Mouse (Mus musculus) heart, adult 9 months (tissue): Measurements from ENCODE around the gene Cpa1.

ENCODE experiments used
- DNase-seq, 2 experiments: peaks; one replicate each; pipeline ENCODE4 v3.0.0; 2022; ENCODE audit warnings: low spot score in 2 of 2

Cpa1 gene

DNA sequence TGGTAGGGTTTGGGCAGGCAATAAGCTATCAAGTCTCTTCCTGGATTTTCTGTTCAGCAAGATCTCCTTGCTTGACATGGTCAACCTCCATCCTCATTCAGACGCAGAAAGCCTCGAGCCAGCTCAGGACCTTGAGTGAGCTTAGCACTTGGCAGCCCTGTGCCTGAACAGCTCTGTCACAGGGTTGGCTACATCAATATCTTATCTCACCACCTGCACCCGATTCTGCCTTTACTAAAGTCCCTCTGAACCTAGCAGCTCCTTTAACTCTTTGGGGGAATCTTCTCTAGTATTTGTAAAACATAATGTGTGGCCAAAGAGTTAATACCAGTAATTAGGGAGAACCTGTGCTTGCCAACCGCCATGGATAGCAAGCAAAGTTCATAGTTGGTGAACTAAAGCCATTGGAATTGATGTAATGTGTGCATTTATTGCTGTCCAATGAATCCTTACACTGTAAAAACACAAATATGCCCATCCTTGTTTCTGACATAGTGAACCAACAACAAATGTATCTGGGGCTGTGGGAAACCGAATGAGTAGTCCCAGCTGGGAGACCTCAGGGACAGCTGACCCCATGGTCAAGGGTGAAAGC, at the start of gene Cpa1:
Cpa1 (plus strand) TSS at position 545 of the 595 bp plus-strand sequence.
- DNase-seq, result no peak

DNA sequence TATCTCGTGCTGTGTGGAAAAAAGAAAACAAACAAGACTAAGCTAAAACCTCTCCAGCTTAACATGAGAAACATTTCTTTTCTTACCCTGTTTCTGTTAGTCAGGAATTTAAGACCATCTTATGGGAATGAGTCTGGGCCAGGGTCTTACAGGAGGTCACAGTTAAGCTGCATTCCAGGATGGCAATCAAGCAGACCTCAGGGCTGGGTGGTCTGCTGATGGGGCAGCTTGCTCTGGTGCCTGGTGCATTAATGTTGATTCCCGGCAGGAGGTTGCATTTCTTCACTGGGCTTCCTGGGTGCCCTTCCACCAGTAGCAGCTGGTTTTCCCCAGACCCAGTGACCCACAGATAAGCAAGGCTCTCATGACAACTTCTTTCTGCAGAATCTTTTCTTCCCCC, 49.2 kb upstream of the Cpa1 start:
- DNase-seq, result no peak

DNA sequence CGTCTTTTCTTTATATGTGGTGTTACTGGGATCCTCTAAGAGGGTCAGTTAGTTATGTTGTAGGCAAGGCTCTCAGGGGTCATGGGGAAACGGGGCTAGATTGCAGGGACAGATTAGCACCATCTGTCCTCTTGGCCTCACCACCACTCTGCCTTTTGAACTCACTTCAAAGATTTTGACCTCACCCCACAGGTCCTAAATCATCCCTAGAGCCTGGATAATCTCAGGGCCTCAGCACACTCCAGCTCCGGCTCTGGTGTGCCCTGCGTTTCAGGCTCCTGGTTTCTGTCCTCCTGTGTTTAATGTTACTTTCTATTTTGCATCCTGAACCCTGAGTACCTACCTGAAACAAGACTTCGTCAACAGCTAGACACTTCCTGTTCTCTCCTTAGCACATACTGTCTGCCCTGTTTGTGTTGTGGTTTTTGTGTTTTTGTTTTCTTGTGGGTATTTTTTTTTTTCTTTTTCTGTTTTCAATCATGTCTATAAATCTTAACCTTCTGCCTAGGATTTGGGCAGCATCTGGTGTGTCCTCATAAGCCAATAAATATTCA, 47.1 kb upstream of the Cpa1 start:
- DNase-seq, result no peak

DNA sequence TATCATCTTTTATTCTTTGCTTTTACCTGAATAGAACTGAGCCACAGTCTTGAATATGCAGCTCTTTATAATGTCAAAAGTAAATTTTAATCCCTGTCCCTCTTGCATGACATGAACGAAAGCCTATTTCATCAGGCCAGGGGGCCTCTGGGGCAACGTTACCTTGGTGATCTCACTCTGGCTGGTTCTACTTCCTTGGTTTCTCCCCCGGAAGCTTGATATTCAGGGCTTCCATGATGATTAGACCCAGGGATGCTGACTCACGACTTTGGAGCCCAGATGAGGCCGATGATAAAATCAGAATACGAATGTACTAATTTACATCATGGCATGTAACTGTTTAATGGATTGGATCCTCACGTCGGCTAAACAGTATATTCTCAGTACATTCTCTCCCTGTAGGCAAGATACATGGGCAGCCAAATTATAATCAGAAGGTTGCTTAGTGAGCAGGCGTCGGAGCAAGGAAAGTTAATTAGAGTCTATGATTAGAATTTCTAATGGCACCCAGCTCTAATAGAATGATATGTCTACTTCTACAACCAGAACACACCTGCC, 46.5 kb upstream of the Cpa1 start:
- no peak for DNase-seq

DNA sequence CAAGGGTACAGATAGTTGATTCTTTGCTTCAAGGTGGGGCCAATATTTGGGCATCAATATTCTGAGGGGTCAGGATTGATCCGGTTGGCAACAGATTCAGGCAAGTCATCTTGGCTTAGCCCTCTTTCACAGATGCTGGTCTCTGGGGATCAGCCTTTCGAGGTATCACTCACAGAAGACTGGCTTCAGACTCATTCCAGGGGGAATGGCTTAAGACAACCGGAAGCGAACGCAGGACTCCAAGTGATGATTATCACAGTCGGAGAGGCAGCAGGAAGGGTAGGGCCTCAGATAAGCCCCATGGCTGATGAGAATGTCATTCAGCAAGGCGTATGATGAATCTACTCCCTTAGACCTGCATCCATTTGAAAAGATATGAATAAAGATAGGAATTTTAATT, 44.7 kb upstream of the Cpa1 start:
- no peak for DNase-seq

DNA sequence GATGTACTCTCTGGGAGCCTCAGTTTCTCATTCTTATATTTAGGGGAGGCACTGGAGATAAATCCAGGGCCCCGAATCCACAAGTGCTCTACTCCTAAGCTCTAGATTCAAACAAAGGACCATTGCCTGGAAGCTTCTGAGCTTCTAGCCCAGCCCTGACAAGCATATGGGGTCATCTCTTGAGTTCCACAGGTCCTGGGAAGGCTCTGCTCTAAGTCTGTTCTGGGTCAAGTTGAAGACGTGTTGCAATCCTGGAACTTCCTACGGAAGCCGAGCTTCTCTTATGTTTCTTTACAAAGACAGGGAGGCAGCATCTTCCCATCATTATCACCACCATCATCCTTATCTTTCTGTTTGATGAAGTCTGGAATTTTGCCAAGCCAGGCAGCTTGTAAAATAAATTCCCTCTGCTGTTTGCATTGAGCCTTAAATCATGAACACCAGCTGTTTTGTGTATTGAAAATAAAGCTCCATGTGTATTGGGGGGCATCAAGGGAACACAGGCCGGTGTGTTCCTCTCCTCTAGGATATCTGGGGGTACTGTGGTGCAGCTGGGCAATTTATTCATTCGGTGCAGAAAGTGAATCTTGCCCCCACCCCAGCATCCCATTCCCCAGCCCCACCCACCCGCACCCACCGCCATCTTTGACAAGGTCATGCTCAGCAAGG, 42.7 kb upstream of the Cpa1 start:
- no peak for DNase-seq

DNA sequence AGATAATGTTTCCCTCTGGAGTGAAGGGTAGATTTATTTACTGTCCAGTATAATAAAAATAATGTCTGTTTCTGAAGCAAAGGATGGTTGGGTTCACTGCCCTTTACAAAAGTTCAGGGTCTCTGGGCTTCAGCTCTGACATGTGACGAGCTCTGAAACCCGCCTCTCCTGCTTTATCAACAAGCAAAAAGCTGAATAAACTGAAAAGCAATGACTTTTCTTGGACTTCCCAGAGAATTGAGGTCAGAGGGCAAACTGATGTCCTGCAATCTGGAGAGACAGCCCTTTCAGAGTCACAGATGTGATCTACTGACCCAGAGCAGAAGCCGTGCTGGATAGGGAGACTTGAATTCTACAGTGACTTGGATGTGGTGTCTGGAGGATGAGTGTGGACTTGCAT, 39.0 kb upstream of the Cpa1 start:
- no peak for DNase-seq

DNA sequence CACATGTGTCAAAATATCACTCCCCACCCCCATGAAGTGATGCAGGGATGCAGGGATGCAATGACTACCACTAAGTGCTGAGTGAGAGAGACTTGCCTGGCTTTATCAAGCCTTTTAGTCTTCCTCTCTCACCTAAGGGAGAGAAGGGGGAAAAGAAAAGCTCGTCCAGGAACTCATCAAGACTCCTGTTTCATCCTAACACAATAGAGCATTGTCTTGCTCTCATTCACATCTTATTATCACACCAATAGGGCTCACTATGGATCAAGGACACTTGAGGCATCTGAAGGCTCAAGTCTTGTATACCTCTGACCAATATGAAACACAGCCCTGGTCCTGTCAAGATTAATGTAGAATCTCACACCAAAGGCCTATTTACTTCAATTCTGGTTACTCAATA, 38.0 kb upstream of the Cpa1 start:
- no peak for DNase-seq

DNA sequence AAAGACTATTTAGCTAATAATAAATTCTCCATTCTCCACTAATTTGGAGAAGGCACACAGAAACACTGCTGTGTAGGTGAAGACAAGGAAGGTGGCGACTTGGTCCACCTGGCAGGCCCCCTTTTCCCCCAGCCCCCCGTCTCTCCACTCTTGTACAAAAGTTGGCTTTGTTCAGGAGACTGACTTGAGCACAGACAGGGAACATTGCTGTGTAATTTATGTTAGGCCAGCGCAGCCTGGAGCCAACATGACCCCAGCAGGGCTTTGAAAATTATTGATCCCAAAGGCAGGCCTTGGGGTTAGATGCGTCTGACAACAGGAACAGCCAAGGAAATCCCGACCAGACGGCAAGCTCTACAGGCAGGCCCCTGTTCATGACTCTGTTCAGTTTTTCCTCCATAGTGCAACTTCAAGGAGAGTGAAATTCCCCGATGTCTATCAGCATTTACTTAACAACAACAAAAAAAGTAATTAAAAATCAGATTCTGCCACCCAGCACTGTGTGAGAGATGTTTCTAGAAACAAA, 34.6 kb upstream of the Cpa1 start:
- DNase-seq, result no peak

DNA sequence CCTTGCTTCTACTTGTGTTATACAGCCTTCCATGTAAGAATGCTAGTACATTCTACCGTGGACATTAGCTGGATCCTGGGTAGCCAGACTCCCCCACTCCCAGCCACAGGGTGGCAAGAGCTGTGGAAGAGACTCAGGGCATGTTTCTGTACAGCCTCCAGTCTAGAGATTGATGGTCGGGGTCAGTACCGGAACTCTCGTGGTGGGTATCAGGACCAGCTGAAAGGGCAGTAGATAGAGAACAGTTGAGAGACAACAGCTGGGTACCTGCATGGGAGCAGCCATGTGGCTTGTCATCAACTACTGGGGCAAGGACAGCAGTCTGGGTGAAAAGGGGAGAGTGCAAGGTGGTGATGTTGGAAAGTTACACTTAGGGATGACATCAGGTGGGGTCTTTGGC, 33.9 kb upstream of the Cpa1 start:
- no peak for DNase-seq

DNA sequence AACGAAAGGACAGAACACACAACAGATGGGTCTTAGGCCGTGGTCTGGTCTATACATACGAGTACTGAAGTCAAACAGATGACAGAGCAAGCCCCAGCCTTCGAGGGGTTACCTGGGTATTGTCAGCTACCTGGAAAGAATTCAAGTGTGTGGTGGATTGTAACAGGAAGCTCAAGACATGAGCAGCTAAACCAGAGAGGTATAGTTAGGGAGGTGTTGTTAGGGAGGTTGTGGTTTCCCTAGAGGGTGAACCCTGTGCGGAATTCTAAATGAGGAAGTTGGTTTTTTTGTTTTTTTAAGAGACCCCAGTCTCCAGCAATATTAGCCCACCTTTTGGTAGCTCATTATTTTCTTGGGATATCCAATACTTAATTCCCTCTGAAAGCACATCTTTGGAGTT, 33.3 kb upstream of the Cpa1 start:
- no peak for DNase-seq

DNA sequence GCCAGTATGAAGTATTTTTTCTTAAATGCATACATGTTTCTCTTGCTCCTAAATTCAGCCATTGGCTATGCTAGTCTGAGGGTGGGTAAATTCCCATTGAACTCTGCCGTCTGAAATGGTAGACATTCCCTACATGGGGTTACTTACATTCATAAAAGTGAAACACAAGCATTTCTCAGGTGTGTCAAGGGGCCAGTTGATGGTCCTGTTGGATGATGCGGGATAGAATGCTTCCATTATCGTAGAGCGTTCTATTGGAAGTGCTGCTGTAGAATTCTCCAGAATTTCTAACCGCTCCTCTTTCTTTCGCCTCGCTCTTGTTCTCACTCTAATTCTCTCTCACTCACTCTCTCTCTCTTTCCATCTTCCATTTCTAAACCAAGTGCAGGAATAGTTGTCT, 28.3 kb upstream of the Cpa1 start, which contains the start of gene Cpa5:
Cpa5 (plus strand) TSS at position 301 of the 400 bp plus-strand sequence.
- no peak for DNase-seq

DNA sequence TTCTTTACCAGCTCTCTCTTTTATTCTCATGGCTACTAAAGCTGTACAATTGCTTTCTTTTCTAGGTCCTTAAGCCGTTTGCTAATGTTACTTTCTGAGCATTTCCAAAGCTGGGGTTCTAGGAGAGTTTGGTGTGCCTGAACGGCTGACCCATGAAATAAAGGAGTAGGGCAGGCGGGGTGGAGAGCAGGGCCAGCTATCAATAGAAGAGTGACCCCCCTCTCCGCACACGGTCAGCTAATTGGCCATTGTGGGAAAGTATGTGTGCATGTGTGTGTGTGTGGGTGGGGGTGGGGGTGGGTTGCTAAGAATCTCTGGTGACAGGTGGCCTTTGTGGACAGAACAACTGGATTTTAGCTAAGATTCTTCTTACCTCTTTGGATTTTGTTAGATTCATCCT, 27.8 kb upstream of the Cpa1 start:
- DNase-seq, result no peak

DNA sequence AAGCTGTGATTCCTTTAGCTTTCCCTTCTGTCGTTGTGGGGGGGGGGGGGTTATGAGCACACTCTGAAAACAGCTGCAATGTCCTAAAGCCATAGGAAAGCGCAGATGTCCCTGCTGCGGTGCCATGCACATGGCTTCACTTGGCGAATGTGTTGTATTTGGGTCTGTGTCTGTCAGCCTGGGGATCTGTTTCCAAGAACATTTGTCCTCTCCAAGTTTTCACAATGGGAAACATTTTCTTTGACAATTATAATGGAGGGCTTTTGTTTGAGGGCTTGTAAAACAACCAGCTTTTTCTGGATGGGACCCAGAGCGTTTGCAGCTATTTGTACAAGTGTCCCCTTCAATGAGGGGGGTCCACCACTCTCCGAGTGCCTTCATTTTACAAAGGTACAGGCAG, 24.8 kb upstream of the Cpa1 start:
- DNase-seq, result no peak

DNA sequence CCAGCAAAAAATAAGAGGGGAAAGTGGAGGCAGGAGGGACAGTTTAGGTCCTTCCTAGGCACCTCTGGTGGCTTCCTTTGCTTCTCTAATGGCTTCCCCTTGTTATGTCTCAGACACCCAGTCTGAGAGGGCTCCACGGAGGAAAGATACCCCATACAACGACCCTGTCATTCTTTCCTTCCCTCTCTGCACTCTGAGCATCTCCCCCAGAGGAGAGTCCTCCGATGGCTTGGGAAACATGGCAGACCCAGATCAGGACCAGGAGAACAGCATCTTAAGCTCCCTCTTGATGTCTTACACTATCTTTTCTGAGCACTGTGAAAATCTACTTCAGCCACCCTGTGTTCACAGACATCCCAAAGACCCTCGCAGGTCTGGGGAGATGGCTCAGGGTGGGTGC, 23.3 kb upstream of the Cpa1 start:
- DNase-seq, result no peak

DNA sequence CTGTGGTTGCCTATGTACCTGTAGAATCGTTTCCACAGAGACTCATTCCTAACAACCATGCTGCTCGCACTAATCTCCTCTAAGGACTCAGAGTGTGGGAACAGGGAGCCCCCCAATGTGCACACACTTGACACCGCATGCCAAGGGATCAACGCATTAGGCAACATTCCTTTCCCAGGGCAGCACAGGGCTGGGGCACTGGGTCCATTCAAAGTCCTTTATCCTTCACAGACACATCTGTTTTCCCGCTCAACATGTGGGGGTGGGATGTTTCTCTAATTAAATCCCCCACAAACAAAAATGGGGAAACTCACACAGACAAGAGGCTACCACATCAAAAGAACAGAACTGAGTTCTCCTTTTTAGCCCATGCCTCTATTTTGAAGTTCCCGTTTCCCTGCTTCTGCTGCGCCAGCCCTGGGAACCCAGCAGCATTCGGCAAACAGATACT, 22.5 kb upstream of the Cpa1 start:
- no peak for DNase-seq

DNA sequence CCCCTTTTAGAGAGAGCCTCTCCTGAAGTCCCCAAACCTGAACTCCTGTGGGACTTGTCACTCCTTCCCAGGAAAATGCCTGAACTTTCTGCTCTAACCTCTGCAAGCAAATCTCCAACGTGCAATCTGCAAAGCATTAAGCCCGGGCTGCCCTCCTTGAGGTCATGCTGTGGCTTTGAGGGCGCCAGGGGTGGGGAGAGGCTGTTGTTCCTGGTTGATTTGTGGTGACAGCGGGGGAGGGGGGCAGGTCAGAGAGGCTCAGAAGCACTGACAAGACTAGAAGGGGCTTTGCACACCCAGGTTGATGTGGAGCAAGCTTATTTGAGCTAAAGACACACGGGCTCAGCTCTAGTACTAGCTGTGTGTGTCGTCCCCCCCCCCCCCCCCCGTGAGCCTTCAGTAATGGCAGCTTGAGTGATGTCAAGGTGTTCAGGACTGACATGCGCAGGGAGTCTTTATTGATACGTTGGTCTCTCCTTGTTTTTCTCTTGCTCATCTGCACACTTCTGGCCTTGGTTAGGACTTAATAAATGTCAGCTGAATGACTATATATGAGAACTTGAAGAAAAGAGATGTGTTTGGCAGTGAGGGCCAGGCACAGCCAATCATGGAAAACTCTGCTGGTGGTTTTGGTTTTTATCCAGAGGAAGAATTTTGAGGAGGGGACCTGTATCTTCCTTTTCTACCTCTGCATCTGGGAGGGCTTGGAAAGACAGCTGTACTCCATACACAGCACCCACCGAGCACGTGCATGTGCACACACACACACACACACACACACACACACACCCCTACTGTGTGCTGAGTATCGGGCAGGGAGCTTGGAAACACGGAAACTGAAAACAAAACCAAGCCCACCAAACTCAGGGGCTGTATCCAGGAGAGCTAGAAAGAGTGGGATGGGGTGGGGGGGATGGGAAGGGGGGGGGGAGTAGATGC, 21.7 kb upstream of the Cpa1 start:
- no peak for DNase-seq

DNA sequence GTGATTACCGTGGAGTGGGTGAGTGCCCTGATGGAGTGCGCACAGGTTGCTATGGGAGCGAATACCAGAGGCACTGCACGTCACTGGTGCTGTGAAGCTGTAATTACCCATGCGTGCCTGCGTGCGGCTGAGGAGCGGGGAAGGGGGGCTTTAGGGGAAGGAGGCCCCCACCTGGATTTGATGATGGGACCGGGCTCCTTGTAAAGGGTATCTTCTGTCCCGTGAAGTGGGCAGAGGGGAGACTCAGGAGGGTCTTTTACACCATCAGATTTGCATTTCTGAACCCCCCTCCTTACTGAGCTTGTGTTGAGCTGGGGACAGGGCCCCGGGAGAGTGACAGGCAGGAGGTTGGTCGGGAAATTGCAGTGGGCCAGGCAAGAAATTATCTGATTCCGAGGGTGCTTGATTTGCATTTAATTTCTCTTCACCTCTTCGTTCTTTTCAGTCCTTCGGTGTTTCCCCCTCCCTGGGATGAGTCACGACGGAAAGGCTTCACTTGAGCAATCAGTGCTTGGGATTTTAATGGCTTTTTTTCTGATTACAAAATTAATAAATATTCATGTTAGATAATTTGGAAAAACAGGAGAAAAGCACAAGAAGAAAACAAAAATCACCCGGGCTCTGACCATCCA, 20.9 kb upstream of the Cpa1 start:
- DNase-seq, result no peak

DNA sequence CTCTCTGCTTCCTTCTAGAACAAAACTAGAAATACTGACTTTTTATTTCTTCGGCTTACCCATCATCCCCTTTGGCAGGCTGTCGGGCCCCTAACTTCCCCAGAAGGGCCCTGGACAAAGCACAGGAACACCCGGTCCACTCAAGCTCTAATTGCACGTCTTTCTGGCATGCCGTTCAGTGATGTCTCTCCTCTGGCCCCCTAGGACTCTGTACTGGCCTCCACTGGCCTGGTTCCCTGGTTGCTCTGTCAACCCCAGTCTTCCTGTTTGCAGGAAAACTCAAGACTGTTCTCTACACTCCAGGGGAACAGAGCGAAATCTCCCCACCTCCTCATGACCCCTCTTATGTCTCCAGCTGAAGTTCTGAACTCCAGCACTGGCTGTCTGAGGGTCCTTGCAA, 20.3 kb upstream of the Cpa1 start:
- no peak for DNase-seq

DNA sequence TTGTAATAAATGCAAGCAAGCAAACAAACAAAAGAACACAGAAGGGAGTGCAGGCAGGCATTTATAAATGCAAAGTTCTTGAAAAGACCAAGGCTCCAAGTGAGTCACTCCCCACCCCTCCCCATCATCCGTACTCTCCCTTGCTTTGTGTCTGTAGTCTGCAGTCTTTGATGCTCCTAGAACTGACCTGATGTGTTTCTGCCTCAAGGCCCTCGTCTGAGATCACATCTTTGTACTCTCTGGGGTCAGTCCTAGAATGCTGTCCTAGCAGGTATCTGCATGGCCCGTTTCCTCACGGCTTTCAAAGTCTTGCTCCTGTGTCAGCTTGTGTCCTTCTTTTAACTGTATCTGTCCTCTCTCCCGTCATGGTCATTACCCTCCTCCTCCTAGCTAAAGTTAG, 19.4 kb upstream of the Cpa1 start:
- no peak for DNase-seq

DNA sequence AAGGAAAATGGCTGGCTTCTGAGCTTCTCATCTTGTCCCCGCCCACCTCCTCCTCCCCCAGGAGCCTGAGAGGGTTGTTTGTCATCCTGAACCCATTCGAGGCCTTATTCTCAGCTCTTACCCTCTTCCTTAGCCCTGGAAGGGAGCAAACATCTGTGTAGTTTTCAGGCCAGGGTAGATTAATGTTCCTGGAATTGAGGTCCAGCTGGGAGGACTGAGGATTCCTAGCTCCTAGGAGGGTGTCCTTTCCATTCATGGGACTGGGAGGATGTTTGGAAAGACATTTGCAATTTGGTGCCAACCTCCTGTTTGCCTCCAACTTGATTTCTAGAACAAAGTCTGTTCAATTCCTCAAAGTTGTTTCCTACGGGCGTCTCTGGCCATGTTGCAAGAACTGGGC, 18.4 kb upstream of the Cpa1 start:
- peak; percentile 27 to 30 for DNase-seq
